Mouse (Mus musculus) lung, adult 2 months (tissue): ENCODE results near the gene Gm14443.
"Not testable (repeated sequence)": the region's sequence is repeated elsewhere in the genome, so short reads cannot be mapped to it uniquely, and the experiment has no call there.

Experiments
- CTCF ChIP-seq: fragments of 200-500 bp; IDR thresholded peaks from 2 replicates; pipeline ENCODE4 v1.5.1; 2011; ENCODE audit warnings: mild to moderate bottlenecking, low read length, control low read depth; ENCODE audit not compliant: insufficient read depth
- POLR2A ChIP-seq: fragments of 200-500 bp; IDR thresholded peaks from 2 replicates; pipeline ENCODE4 v1.6.1; 2011; ENCODE audit warnings: low read depth, mild to moderate bottlenecking, control low read depth, low read length, borderline replicate concordance; ENCODE audit errors: extremely low read depth

GRCm38 (mm10) chr2:175161438-175161837, 14.2 kb downstream of the Gm14443 start:
- not testable (repeated sequence) for TF ChIP-seq CTCF, POLR2A
